Mouse (Mus musculus) kidney, embryonic 16.5 days (tissue): ENCODE measurements around the gene D17H6S53E. TPM values are rescaled to one million over a fixed set of nuclear protein-coding genes. Genes with fewer than 3 reads are reported as not detected.
A peak's percentile ranks its signal among the peaks of the same experiment; 100 is the strongest.

Experiments used
- ATAC-seq: fragments of 200-750 bp; cut with Nextera tagmentation; 2 replicates; pipeline ENCODE4 v1.8.0; 2017; ENCODE audit warnings: moderate TSS enrichment; ENCODE audit not compliant: low FRiP score, low TSS enrichment
- H3K27ac ChIP-seq: fragments of 300-500 bp; sonication (generic); 2 replicates; pipeline ENCODE4 v1.5.1; 2014; ENCODE audit warnings: low read length
- H3K27me3 ChIP-seq: fragments of 300-500 bp; sonication (generic); 2 replicates; pipeline ENCODE4 v1.6.1; 2014; ENCODE audit warnings: low read length, control low read depth, mixed read lengths; ENCODE audit not compliant: insufficient read depth
- H3K36me3 ChIP-seq: fragments of 300-500 bp; sonication (generic); 2 replicates; pipeline ENCODE4 v1.6.1; 2014; ENCODE audit warnings: low read length, control low read depth, mixed read lengths; ENCODE audit not compliant: insufficient read depth
- H3K4me1 ChIP-seq: fragments of 300-500 bp; sonication (generic); 2 replicates; pipeline ENCODE4 v1.6.1; 2014; ENCODE audit warnings: low read length, control low read depth, mixed read lengths; ENCODE audit not compliant: insufficient read depth
- H3K4me2 ChIP-seq: fragments of 300-500 bp; sonication (generic); replicated peaks from 2 replicates; pipeline ENCODE4 v1.6.1; 2014; ENCODE audit warnings: low read depth, low read length
- H3K4me3 ChIP-seq: fragments of 300-500 bp; sonication (generic); 2 replicates; pipeline ENCODE4 v1.5.1; 2014; ENCODE audit warnings: mild to moderate bottlenecking, low read length
- H3K9ac ChIP-seq: fragments of 300-500 bp; sonication (generic); replicated peaks from 2 replicates; pipeline ENCODE4 v1.6.1; 2014; ENCODE audit warnings: low read length
- H3K9me3 ChIP-seq: fragments of 300-500 bp; sonication (generic); 2 replicates; pipeline ENCODE4 v1.6.1; 2016; ENCODE audit warnings: low read length, control low read depth
- WGBS: fragments of 180-500 bp; shearing (Covaris S2); extraction: QIAGEN DNeasy Blood & Tissue Kit; methylation state at CpG from one replicate; pipeline ENCODE4 v1.1.7; 2014; 5-methylcytosine and 5-hydroxymethylcytosine counted together
- polyA plus RNA-seq: library from polyadenylated mRNA; unstranded; fragments of >200 nt; fragmentation: Nextera tagmentation; extraction: Ambion mirVana; gene quantifications from 2 replicates; pipeline ENCODE4 v1.2.1, GENCODE M21; 2015

Gene D17H6S53E
- polyA plus RNA-seq, 1 experiment from 2014 or later = 8.5 TPM

DNA sequence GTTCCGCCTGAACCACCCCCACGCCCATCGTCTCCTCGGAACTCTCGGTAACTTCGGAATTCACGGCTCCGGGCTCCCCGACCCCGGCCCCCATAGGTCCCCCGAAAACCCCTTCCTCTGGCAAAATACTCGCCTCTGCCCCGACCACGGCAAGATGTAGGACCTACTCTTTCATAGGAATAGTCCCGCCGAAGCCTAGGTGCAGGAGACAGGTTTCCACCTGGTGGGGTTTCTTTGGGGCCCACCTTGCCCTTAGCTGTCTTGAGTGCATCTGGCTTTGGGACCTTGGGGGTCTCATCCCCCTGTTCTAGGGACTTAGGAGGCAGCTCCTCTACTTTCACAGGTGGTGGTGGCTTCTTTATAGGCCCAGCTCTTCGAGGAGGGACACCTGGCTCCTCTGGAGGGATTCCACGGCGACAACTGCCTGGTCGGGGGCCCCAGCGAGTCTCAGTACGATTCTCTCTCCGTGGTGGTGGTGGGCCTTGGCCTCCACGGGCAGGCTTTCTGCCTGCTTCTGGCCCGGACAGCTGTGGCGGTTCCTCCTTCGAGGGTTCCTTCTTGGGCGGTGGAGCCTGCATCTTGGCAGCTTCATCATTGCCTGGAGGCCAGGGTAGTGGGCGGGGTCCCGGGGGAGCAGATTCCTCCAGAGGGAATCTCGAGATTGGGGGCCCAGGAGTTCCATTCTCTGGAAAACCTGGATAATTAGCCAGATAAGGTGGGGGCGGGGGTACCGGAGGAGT lies 30.5 kb downstream of the D17H6S53E start:
- H3K9ac ChIP-seq = no peak overlapping the region
- no peaks in the 10 kb centered on the region for H3K27me3 ChIP-seq
- H3K9me3 ChIP-seq = no peaks in the 10 kb centered on the region
- no peak overlapping the region for H3K4me3 ChIP-seq
- no peak overlapping the region for H3K27ac ChIP-seq
- peaks cover 1% of the 10 kb centered on the region; the same call in 1 of the 2 replicates for H3K4me1 ChIP-seq
- peaks cover 100% of the 10 kb centered on the region for H3K36me3 ChIP-seq
- 89% methylated on average over 33 of the region's 33 CpGs for WGBS
- no peak for ATAC-seq
- no peak overlapping the region for H3K4me2 ChIP-seq

DNA sequence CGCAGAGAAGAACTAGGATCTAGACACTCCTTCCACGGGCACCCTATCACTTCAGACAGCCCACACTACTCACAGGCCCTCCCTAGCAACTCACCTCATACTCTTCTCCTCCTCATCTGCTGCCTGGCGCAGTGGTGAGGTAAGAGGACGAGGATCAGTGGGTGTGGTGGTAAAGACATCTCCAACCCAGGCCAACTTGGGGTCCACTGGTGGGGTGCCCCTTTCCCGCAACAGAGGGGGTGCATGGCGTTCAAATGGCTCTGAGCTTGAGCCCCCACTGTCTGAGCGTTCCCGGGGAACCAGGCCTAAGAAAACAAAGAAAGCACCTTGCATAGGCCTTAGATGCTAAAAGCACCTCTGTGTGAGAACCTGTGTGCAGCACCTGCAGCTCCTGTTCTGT lies 31.1 kb downstream of the D17H6S53E start:
- no peak overlapping the region for H3K9ac ChIP-seq
- H3K4me2 ChIP-seq = no peak overlapping the region
- H3K36me3 ChIP-seq = peaks cover 99% of the 10 kb centered on the region
- no peak overlapping the region for H3K27ac ChIP-seq
- WGBS = 86% methylated on average over 8 of the region's 8 CpGs
- no peak for ATAC-seq
- H3K27me3 ChIP-seq = no peaks in the 10 kb centered on the region
- no peak overlapping the region for H3K4me3 ChIP-seq
- no peaks in the 10 kb centered on the region for H3K9me3 ChIP-seq
- peaks cover 8% of the 10 kb centered on the region for H3K4me1 ChIP-seq

DNA sequence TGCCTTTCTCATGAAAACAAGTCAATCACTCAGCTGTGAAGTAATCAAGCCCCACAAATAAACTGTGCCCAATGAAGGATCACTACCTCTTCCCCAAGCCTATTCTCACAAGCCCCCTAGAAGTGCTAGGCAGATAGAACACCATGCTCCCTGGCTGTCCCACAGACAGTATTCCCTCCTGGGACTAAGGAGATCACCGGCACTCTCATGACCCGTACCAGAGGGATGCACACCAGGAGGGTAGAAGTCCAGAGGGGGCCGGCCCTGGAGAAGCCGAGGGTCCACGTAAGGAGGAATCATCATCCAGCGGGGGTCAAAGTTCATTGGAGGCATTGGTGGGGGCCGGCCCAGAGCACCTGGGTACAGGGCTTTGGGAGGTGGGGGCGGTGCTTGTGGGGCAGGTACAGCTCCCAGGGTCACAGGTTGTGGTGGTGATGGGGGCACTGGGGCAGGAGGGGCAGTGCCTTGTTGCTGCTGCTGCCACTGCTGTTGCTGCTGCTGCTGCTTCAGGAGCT lies 31.5 kb downstream of the D17H6S53E start:
- Histone ChIP-seq H3K27me3 (no peaks in the 10 kb centered on the region), H3K36me3 (peaks cover 98% of the 10 kb centered on the region), H3K9ac (no peak overlapping the region), H3K27ac (no peak overlapping the region), H3K4me2 (no peak overlapping the region), H3K9me3 (no peaks in the 10 kb centered on the region), H3K4me3 (no peak overlapping the region), H3K4me1 (peaks cover 12% of the 10 kb centered on the region)
- no peak for ATAC-seq
- WGBS = 94% methylated on average over 8 of the region's 8 CpGs

DNA sequence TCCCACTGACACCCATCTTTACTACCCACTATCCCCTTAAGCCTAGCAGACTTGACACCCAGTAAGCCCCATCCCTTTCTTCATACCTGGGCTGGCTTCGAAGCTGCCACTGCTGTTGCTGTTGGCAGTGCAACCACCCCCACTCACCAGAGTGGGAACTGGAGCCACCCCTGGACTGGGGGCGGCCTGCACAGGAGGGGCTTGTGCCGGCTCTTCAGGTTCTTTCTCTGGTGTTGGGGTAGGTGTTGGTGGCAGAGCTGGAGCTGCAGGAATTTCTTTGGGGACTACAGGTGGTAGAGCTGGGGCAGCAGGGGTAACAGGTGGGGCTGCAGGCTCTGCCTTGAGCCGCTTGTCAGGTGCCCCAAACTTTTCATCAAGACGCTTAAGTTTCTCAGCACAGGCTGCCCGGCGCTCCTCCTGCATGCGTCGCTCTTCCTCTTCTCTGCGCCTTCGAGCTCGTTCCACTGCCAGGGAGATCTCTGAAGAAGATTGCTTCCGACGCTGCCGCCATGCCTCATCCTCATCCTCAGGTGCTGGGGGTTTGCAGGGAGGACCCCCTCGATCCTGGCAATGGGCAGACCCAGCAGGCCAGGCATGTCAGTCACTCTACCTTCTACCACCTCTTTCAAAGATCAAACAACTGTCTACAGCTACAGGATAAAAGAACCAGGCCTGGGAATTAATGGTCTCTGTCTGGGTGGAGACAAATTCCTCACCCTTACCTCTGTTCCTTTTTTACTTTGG lies 32.8 kb downstream of the D17H6S53E start:
- Histone ChIP-seq H3K9ac (no peak overlapping the region), H3K4me2 (no peak overlapping the region), H3K27me3 (no peaks in the 10 kb centered on the region), H3K4me1 (peaks cover 21% of the 10 kb centered on the region), H3K27ac (no peak overlapping the region), H3K9me3 (no peaks in the 10 kb centered on the region), H3K36me3 (peaks cover 84% of the 10 kb centered on the region), H3K4me3 (no peak overlapping the region)
- WGBS = 92% methylated on average over 16 of the region's 16 CpGs
- no peak for ATAC-seq

DNA sequence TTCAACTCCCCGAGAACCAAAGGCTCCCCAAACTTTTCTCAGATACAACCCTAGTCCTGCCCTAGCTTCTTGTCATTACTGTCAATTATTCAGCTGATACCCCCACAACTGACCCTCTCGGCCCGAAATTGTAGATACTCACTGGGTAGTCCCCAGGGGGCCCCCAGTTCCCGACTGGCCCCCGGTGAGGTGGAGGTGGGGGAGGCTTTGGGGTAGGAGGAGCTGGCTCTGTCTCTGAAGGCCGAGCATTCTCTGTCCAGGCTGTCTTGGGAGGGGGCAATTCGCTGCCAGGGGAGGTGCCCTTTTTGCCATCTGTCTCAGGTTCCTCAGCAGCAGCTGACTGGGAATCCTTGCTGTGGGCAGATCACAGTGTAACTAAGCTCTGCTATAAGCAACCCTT lies 33.5 kb downstream of the D17H6S53E start:
- 78% methylated on average over 7 of the region's 7 CpGs for WGBS
- no peak overlapping the region for H3K9ac ChIP-seq
- H3K27ac ChIP-seq = no peak overlapping the region
- H3K27me3 ChIP-seq = no peaks in the 10 kb centered on the region
- peaks cover 78% of the 10 kb centered on the region for H3K36me3 ChIP-seq
- H3K4me2 ChIP-seq = no peak overlapping the region
- no peak overlapping the region for H3K4me3 ChIP-seq
- no peak for ATAC-seq
- H3K9me3 ChIP-seq = no peaks in the 10 kb centered on the region
- H3K4me1 ChIP-seq = peaks cover 21% of the 10 kb centered on the region

DNA sequence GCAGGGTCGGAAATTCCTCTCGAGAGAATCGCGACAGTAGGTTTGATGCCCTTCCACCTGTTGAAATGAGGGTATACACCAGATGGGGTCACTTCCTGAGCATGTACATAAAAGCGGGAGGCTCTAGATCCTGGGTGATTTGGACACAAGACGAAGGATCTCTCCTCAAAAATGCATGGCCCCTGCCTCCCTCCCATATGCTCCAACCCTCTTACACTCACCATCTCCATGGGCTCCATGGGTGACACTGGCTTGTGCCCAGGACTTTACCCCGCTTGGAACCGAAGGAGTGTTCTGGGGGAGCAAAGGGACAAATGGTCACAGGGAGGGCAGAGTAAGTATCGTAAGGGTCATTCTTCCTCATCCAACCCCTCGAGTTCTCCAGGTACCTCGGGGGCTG lies 35.2 kb downstream of the D17H6S53E start:
- Histone ChIP-seq H3K9me3 (no peaks in the 10 kb centered on the region), H3K4me3 (peak overlapping the region; percentile 99; the same call in 1 of the 2 replicates), H3K27ac (no peak overlapping the region), H3K9ac (peak overlapping the region; percentile 99; the same call in 1 of the 2 replicates), H3K27me3 (no peaks in the 10 kb centered on the region), H3K4me1 (peaks cover 30% of the 10 kb centered on the region), H3K36me3 (peaks cover 60% of the 10 kb centered on the region), H3K4me2 (no peak overlapping the region)
- ATAC-seq = no peak
- 72% methylated on average over 11 of the region's 11 CpGs for WGBS

DNA sequence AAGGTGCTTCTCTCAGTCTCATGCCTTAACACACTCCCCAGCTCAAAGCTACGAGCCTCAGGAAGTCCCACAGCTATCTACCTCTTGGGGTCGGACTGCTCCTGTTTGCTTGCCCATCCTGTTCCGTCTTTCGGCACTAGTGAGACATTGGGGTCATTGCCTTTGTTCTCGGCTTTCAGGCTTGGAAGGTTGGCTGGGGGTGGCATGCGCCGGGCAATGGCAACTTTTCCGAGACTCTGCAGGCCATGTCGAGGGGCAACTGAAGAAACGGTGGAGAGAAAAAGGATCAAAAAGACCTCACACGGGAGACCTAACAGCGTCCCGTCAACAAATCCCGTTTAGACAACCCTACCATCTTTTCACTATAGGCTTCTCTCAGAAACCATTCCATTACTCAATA lies 35.9 kb downstream of the D17H6S53E start:
- H3K27me3 ChIP-seq = no peaks in the 10 kb centered on the region
- H3K27ac ChIP-seq = no peak overlapping the region
- H3K4me2 ChIP-seq = peak overlapping the region; percentile 98
- H3K9ac ChIP-seq = peak overlapping the region; percentile 99
- peaks cover 30% of the 10 kb centered on the region for H3K4me1 ChIP-seq
- H3K4me3 ChIP-seq = peak overlapping the region; percentile 99
- no peaks in the 10 kb centered on the region for H3K9me3 ChIP-seq
- 56% methylated on average over 14 of the region's 14 CpGs for WGBS
- H3K36me3 ChIP-seq = peaks cover 53% of the 10 kb centered on the region
- no peak for ATAC-seq

DNA sequence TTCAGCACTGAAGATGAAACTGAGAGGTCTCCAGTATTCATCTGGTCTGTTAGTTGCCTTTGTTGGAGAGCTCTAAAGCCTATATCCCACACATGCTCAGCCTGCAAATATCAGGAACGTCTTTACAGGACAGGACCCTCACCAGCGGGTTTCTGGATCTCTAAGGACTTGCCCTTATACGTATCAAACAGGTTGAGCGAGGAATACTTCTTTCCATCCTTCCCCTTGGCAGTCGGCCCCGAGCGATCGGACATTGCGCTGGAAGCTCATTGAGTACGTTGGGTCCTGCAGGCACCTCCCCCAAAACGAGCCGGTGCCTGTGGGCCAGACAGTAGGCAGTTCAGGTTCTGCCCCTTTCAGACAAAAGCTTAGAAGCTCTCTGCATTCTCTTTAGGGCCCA lies 36.6 kb downstream of the D17H6S53E start:
- ATAC-seq = no peak
- Histone ChIP-seq H3K9ac (peak overlapping the region; percentile 99), H3K4me1 (peaks cover 30% of the 10 kb centered on the region), H3K4me3 (peak overlapping the region; percentile 99), H3K27me3 (no peaks in the 10 kb centered on the region), H3K27ac (no peak overlapping the region), H3K9me3 (no peaks in the 10 kb centered on the region), H3K36me3 (peaks cover 47% of the 10 kb centered on the region), H3K4me2 (peak overlapping the region; percentile 98)
- 17% methylated on average over 12 of the region's 12 CpGs for WGBS

DNA sequence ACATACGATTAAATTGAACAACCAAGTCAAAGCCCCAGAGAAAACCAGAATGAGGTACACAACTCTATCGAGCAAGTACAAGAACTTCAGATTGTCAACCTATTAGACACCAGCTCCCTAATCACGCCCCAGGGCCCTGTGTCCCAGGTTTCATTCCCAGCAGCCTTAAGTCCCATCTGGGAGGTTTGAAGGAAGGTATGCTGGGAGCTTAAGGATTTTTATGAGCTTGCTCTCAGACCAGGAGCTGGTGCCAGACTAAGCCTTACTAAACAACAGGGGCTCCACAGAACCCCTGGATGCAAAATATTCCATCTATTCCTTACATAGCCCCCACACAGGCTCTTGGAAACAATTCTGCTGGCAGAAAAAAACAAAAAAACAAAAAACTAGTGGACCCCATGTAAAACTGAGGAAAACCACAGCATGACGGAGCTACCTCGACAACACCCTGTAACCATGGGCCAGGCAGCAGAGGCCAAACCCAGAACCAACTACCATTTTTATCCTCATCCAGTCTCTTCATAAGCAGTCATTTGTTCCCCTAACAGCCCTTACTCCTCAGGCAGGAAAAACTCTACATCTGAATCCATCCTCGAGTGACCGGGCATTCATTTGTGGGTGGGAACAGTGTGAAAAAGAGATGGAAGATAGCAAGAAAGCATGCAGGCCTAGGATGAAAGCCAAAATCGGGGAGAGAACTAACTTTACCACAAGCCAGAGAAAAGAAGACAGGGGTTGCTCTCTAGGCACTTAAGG lies 37.3 kb downstream of the D17H6S53E start:
- Histone ChIP-seq H3K27me3 (no peaks in the 10 kb centered on the region), H3K4me2 (peak overlapping the region; percentile 98), H3K4me1 (peaks cover 30% of the 10 kb centered on the region), H3K9me3 (no peaks in the 10 kb centered on the region), H3K27ac (peak overlapping the region; percentile 100), H3K9ac (peak overlapping the region; percentile 99), H3K36me3 (peaks cover 40% of the 10 kb centered on the region), H3K4me3 (peak overlapping the region; percentile 99)
- WGBS = 4% methylated on average over 8 of the region's 8 CpGs
- ATAC-seq = no peak
